Mouse (Mus musculus): ENCODE measurements at regions not wholly inside any gene's neighbourhood (a gene's known extent, or its start where the extent isn't known, plus 50 kb on each side); places are given as distances from the start of the nearest gene placed in this dataset.

DNA sequence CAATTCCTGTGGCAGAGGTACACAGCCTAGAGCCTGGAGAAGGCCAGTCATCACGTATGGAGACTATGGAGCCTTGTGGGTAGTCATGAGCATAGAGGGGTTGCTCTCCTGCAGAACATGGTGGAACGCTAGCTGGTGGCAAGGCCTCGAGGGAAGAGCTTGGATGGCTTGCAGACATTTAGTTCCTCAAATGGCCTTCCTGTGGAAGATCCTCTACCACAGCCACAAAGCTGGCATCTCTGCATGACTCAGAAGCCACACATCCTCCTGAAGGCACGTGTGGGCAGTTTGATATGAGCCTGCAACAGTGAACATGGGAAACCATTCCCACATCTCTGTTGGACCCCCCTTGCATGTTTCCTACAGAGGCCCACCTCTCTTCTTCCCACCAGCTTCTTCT lies 547.9 kb upstream of the Lrrc6 start:
- Histone ChIP-seq H3K9ac (ENCODE audit: low read length) (no peak overlapping the region), H3K36me3 (ENCODE audit: control insufficient read depth, insufficient read depth, low read length) (no peaks in the 10 kb centered on the region), H3K4me2 (ENCODE audit: low read depth, low read length) (no peak overlapping the region), H3K4me1 (replicated peaks; ENCODE audit: control insufficient read depth, insufficient read depth, low read length) (no peaks in the 10 kb centered on the region; the same call in 1 of the 2 replicates), H3K4me3 (ENCODE audit: low read length) (no peak overlapping the region), H3K27me3 (ENCODE audit: control insufficient read depth, insufficient read depth, low read depth, low read length) (no peaks in the 10 kb centered on the region), H3K9me3 (ENCODE audit: control insufficient read depth, low read length) (no peaks in the 10 kb centered on the region), H3K27ac (ENCODE audit: low read length) (no peak overlapping the region)
- 79% methylated on average over 4 of the region's 4 CpGs for WGBS
- no peak for ATAC-seq (ENCODE audit: low read depth)

DNA sequence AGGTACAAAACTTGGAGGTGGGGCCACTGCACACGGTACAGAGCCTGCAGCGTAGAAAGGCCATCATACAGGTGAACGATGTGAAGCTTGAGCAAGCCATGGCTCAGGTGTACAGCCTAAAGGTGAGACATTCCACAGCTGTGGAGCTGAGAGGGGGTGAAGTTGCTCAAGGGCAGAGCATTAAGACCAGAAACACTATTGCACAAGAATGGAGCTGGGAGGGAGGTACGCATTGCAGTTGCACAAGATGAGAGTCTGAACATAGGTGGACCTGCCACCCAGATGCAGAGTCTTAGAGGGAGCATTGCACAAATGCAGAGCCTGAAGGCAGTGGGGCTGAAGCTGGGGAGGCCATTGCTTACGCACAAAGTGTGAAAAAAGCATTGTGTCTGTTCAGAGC lies 547.4 kb upstream of the Lrrc6 start:
- no peaks in the 10 kb centered on the region for H3K27me3 ChIP-seq (ENCODE audit: control insufficient read depth, insufficient read depth, low read depth, low read length)
- ATAC-seq (ENCODE audit: low read depth): 0 out of 2 replicates have a peak, but pooled peaks have one; percentile 10
- no peaks in the 10 kb centered on the region; the same call in 1 of the 2 replicates for H3K4me1 ChIP-seq (replicated peaks; ENCODE audit: control insufficient read depth, insufficient read depth, low read length)
- no peak overlapping the region for H3K4me2 ChIP-seq (ENCODE audit: low read depth, low read length)
- no peak overlapping the region for H3K4me3 ChIP-seq (ENCODE audit: low read length)
- no peaks in the 10 kb centered on the region for H3K9me3 ChIP-seq (ENCODE audit: control insufficient read depth, low read length)
- no peak overlapping the region for H3K9ac ChIP-seq (ENCODE audit: low read length)
- WGBS: 88% methylated on average over 5 of the region's 5 CpGs
- no peak overlapping the region for H3K27ac ChIP-seq (ENCODE audit: low read length)
- H3K36me3 ChIP-seq (ENCODE audit: control insufficient read depth, insufficient read depth, low read length): no peaks in the 10 kb centered on the region

DNA sequence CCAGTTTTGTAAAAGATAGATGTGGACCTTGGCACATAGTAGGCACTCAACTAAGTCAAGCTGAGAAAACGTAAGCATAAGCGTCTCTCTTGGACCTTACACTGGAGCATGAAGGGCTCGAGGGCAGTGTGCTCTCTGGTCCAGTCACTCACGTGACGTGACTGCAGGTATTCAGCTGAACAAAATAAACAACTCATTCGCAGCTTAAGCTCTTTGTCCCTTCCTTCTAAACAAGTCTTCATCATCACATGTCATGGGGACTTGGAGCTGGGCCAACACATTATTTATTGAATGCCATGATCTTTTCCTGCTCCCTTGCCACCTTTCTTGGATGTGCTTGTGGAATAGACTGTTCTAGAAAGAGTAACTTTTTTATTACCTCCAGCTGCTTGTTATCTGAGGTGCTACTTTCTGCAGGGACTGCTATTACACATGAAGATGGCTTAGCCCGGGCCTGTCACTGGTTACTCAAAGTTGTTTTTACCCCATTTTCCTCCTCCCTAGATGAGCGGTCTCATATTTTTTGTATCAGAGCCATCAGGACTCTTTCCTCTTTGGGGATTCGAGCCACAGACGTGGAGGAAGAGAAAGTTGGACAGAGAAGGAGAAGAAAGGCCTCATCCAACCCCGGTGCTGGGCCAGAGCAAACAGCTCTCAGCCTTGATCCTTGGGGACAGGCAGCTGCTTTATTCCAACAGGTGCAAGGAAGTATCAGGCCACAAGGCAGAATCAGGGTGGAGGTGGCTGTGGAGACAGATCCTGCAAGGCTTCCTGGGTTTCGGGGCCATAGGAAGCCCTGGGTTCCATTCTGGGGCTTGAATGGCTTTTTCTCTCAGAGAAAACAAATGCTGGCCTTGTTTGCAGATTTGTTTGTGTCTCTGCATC lies 545.5 kb upstream of the Lrrc6 start:
- no peak overlapping the region for H3K9ac ChIP-seq (ENCODE audit: low read length)
- H3K36me3 ChIP-seq (ENCODE audit: control insufficient read depth, insufficient read depth, low read length): no peaks in the 10 kb centered on the region
- H3K4me1 ChIP-seq (replicated peaks; ENCODE audit: control insufficient read depth, insufficient read depth, low read length): no peaks in the 10 kb centered on the region; the same call in 1 of the 2 replicates
- ATAC-seq (ENCODE audit: low read depth): no peak
- no peak overlapping the region for H3K27ac ChIP-seq (ENCODE audit: low read length)
- H3K4me2 ChIP-seq (ENCODE audit: low read depth, low read length): no peak overlapping the region
- no peaks in the 10 kb centered on the region for H3K9me3 ChIP-seq (ENCODE audit: control insufficient read depth, low read length)
- H3K4me3 ChIP-seq (ENCODE audit: low read length): no peak overlapping the region
- 55% methylated on average over 12 of the region's 12 CpGs for WGBS
- H3K27me3 ChIP-seq (ENCODE audit: control insufficient read depth, insufficient read depth, low read depth, low read length): no peaks in the 10 kb centered on the region

DNA sequence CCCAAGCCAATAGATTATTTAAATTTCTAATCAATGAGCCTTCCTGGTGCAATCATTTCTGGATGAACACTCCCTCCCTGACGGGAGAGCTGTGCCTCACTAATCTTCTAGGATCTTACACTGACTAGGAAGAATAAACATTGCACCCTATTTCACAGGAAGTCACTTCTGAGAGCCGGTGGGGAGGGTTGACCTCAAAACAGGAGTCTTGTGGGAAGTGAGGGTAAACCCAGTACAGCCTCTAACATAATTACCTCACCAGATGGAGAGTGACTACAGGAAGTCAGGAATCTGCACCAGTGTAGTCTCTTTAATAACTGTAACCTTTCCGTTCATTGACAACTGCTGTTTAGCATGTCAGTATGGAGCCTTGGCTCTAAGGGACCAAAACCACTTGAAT lies 544.6 kb upstream of the Lrrc6 start:
- H3K9ac ChIP-seq (ENCODE audit: low read length): no peak overlapping the region
- WGBS: 18% methylated on average over 3 of the region's 3 CpGs
- H3K36me3 ChIP-seq (ENCODE audit: control insufficient read depth, insufficient read depth, low read length): no peaks in the 10 kb centered on the region
- H3K27ac ChIP-seq (ENCODE audit: low read length): no peak overlapping the region
- H3K9me3 ChIP-seq (ENCODE audit: control insufficient read depth, low read length): no peaks in the 10 kb centered on the region
- H3K4me2 ChIP-seq (ENCODE audit: low read depth, low read length): no peak overlapping the region
- ATAC-seq (ENCODE audit: low read depth): no peak
- peaks cover 3% of the 10 kb centered on the region for H3K4me1 ChIP-seq (replicated peaks; ENCODE audit: control insufficient read depth, insufficient read depth, low read length)
- no peaks in the 10 kb centered on the region for H3K27me3 ChIP-seq (ENCODE audit: control insufficient read depth, insufficient read depth, low read depth, low read length)
- H3K4me3 ChIP-seq (ENCODE audit: low read length): no peak overlapping the region

DNA sequence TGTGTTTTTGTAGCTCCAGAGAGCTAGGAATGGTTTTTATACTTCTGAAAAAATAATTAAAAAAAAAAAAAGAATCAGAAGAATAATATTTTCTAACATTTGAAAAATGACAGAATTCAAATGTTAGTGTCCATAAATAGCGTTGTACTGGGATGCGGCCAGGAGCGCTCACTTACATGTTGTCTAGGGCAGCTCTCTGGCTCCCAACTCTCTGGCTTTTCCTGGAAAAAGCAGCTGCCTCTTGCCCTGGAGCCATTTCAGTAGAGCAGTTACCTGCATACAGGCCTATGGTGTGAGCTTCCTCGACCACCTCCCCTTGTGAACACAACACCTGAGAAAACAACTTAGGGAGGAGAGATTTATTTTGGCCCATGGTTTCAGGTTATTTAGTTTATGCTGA lies 544.1 kb upstream of the Lrrc6 start:
- no peak overlapping the region for H3K4me2 ChIP-seq (ENCODE audit: low read depth, low read length)
- WGBS: 75% methylated on average over 4 of the region's 4 CpGs
- no peaks in the 10 kb centered on the region for H3K36me3 ChIP-seq (ENCODE audit: control insufficient read depth, insufficient read depth, low read length)
- peaks cover 5% of the 10 kb centered on the region for H3K4me1 ChIP-seq (replicated peaks; ENCODE audit: control insufficient read depth, insufficient read depth, low read length)
- no peaks in the 10 kb centered on the region for H3K27me3 ChIP-seq (ENCODE audit: control insufficient read depth, insufficient read depth, low read depth, low read length)
- ATAC-seq (ENCODE audit: low read depth): no peak
- H3K27ac ChIP-seq (ENCODE audit: low read length): no peak overlapping the region
- H3K9me3 ChIP-seq (ENCODE audit: control insufficient read depth, low read length): no peaks in the 10 kb centered on the region
- no peak overlapping the region for H3K9ac ChIP-seq (ENCODE audit: low read length)
- H3K4me3 ChIP-seq (ENCODE audit: low read length): no peak overlapping the region

DNA sequence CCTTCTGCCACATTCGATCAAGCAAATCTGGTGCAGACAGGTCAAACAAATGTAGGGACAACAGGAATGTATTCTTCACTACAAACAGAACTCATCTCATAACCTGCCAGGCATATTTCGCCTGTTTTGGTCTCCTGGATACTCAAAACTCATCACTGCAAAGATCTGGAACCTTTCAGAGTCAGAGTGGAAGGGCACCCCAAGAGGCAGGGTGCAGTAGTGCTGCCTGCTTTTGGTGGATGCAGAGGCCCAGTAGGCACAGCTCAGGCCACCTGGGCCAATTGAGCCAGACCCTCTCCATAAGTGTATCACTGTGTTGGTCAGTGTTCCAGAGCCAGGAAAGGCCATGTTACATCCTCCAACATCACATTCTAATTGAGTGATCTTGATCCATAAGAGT lies 541.4 kb upstream of the Lrrc6 start:
- no peak overlapping the region for H3K9ac ChIP-seq (ENCODE audit: low read length)
- no peak for ATAC-seq (ENCODE audit: low read depth)
- H3K4me2 ChIP-seq (ENCODE audit: low read depth, low read length): no peak overlapping the region
- H3K4me1 ChIP-seq (replicated peaks; ENCODE audit: control insufficient read depth, insufficient read depth, low read length): peaks cover 5% of the 10 kb centered on the region
- 72% methylated on average over 2 of the region's 2 CpGs for WGBS
- H3K27ac ChIP-seq (ENCODE audit: low read length): no peak overlapping the region
- H3K27me3 ChIP-seq (ENCODE audit: control insufficient read depth, insufficient read depth, low read depth, low read length): no peaks in the 10 kb centered on the region
- no peaks in the 10 kb centered on the region for H3K9me3 ChIP-seq (ENCODE audit: control insufficient read depth, low read length)
- H3K4me3 ChIP-seq (ENCODE audit: low read length): no peak overlapping the region
- H3K36me3 ChIP-seq (ENCODE audit: control insufficient read depth, insufficient read depth, low read length): no peaks in the 10 kb centered on the region

DNA sequence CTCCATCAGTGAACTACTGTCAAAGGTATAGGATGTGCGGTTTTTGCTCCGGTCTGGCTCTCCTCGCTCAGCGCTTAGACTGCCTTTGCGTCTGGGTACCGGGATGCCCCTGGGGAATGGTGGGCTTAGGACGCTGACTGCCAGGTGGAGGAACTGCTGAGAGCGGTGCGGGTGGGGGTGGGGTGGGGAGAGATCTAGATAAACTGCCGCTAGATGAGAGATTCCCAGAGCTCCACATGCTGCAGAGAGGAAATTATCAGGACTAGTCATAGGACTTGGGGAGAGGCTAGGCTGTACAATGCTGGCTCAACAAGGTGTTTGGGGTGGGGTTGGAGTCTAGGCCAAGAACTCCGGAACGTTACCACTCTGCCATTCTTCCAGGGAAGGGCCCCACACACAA lies 539.5 kb upstream of the Lrrc6 start:
- 27% methylated on average over 12 of the region's 12 CpGs for WGBS
- peak overlapping the region; percentile 68 for H3K9ac ChIP-seq (ENCODE audit: low read length)
- peak overlapping the region; percentile 73 for H3K4me2 ChIP-seq (ENCODE audit: low read depth, low read length)
- no peaks in the 10 kb centered on the region for H3K9me3 ChIP-seq (ENCODE audit: control insufficient read depth, low read length)
- no peaks in the 10 kb centered on the region for H3K27me3 ChIP-seq (ENCODE audit: control insufficient read depth, insufficient read depth, low read depth, low read length)
- peak overlapping the region; percentile 61; the same call in 1 of the 2 replicates for H3K4me3 ChIP-seq (ENCODE audit: low read length)
- H3K36me3 ChIP-seq (ENCODE audit: control insufficient read depth, insufficient read depth, low read length): no peaks in the 10 kb centered on the region
- peak; percentile 15; the same call in 1 of the 2 replicates for ATAC-seq (ENCODE audit: low read depth)
- H3K27ac ChIP-seq (ENCODE audit: low read length): no peak overlapping the region
- H3K4me1 ChIP-seq (replicated peaks; ENCODE audit: control insufficient read depth, insufficient read depth, low read length): peaks cover 5% of the 10 kb centered on the region

DNA sequence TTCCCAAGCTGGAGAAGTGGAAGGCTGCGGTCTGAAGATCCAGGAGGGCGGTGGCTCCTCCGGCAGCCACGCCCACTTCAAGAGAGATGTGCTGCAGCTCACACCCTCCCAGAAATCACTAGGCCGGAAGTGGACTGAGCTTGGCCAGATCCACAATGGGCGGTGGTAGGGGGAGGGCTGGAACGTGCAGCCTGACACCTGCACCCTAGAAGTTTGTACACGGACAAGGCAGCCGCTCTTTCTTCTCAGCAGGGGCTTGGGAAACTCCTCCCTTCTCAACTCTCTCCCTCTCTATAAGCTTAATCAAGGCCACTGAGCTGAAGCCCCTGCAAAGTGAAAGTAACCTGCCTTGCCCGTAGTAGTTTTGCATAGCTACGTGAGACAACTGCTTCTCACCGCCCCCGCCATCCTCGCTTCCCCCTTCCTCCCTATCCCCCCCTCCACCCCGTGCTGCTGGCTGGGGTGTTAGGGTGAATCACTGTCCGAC lies 538.8 kb upstream of the Lrrc6 start:
- Histone ChIP-seq H3K27me3 (ENCODE audit: control insufficient read depth, insufficient read depth, low read depth, low read length) (no peaks in the 10 kb centered on the region), H3K36me3 (ENCODE audit: control insufficient read depth, insufficient read depth, low read length) (no peaks in the 10 kb centered on the region), H3K27ac (ENCODE audit: low read length) (peak overlapping the region; percentile 62), H3K4me2 (ENCODE audit: low read depth, low read length) (peak overlapping the region; percentile 73), H3K9me3 (ENCODE audit: control insufficient read depth, low read length) (no peaks in the 10 kb centered on the region), H3K4me3 (ENCODE audit: low read length) (peak overlapping the region; percentile 61), H3K9ac (ENCODE audit: low read length) (peak overlapping the region; percentile 68), H3K4me1 (replicated peaks; ENCODE audit: control insufficient read depth, insufficient read depth, low read length) (peaks cover 5% of the 10 kb centered on the region)
- peak; percentile 91 for ATAC-seq (ENCODE audit: low read depth)
- 2% methylated on average over 16 of the region's 16 CpGs for WGBS

DNA sequence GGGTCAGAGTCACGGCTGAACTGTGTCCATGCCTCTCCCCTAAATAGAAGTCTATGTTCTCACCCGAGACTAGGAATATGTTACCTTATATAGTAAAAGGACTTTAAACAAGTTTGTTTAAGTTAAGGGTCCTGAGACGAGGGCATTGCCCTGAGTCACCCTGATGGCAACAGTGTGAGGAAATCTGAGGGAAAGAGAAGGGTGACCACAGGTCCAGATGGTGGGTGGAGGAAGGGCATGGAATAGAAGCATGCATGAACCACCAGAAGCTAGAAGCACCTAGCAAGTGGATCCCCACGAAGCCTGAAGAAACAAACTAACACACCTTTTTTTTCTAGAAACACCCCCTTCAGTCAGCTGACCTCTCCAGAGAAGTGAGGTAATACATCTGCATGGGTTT lies 536.9 kb upstream of the Lrrc6 start:
- WGBS: 48% methylated on average over 4 of the region's 4 CpGs
- Histone ChIP-seq H3K9ac (ENCODE audit: low read length) (no peak overlapping the region), H3K4me1 (replicated peaks; ENCODE audit: control insufficient read depth, insufficient read depth, low read length) (peaks cover 5% of the 10 kb centered on the region), H3K4me3 (ENCODE audit: low read length) (no peak overlapping the region), H3K9me3 (ENCODE audit: control insufficient read depth, low read length) (no peaks in the 10 kb centered on the region), H3K4me2 (ENCODE audit: low read depth, low read length) (no peak overlapping the region), H3K36me3 (ENCODE audit: control insufficient read depth, insufficient read depth, low read length) (no peaks in the 10 kb centered on the region), H3K27ac (ENCODE audit: low read length) (no peak overlapping the region), H3K27me3 (ENCODE audit: control insufficient read depth, insufficient read depth, low read depth, low read length) (no peaks in the 10 kb centered on the region)
- ATAC-seq (ENCODE audit: low read depth): no peak
